Mouse (Mus musculus) right cerebral cortex, postnatal 36 days (tissue): ENCODE results near the gene Bscl2.
"Not testable (repeated sequence)": the region's sequence is repeated elsewhere in the genome, so short reads cannot be mapped to it uniquely, and the experiment has no call there.

ENCODE experiments used
- DNase-seq, 2 experiments: peaks; one replicate each; pipeline ENCODE4 v3.0.0; 2022; ENCODE audit warnings: low spot score in 2 of 2, mixed read lengths in 1 of 2

Gene Bscl2

GRCm38 (mm10) chr19:8830664-8831063 is 6.6 kb upstream of the Bscl2 start:
- no peak for DNase-seq

GRCm38 (mm10) chr19:8831262-8831661 is 6.0 kb upstream of the Bscl2 start:
- no peak for DNase-seq

- no peak for DNase-seq
These were observed 4.3 kb upstream of the Bscl2 start for GRCm38 (mm10) chr19:8832971-8833370.

DNA sequence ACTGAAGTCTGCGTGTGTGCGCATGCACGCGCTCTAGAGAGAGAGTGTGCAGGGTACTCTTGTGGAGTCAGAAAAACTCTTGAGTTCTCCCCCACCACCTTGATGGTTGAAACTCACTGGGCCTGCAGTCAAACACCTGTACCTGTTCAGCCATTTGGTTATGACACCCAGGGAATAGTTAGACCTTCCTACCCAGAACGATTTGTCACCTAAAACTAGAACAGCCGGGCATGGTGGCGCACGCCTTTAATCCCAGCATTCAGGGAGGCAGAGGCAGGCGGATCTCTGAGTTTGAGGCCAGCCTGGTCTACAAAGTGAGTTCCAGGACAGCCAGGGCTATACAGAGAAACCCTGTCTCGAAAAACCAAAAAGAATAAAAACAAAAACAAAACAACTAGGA is 940 bp upstream of the Bscl2 start:
- not testable (repeated sequence) for DNase-seq

DNA sequence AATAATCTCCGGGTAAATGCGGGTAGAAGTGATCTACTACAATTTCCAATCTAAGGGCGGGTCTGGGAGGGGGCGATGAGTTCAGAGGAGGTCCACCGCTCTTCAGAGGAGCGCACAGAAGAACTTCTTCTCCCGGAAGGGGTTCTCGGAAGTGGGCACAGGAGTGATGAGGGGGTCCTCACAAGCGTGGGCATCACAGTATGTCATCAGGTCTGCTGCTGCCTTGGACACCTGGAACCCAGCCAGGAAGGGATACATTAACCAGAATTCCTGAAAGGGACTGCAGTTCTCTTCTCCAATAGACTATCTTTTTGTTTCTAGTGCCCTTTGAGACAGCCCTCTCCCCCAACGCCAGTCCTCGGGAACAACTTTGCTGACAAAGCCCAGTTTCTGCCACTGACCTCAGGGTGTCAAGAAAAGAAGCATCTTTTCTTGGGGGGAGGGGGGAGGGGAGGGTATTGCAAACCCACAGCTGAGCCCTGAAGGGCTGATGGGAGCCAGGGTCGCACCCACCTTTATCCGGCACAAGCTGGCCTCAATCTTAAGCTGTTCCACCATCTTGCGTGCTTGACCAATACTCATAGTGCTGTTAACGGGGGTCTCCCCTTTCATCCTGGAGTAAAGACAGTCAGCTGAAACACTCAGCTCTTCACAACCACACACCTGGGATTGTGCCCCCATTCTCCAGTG is 919 bp downstream of the Bscl2 start:
- no peak for DNase-seq

- DNase-seq, result peak; percentile 84 to 90
These were observed 2.0 kb downstream of the Bscl2 start, which contains the start of gene Gng3 for GRCm38 (mm10) chr19:8839103-8839907. TSS of gene Gng3 (minus strand) at chr19:8839194.

DNA sequence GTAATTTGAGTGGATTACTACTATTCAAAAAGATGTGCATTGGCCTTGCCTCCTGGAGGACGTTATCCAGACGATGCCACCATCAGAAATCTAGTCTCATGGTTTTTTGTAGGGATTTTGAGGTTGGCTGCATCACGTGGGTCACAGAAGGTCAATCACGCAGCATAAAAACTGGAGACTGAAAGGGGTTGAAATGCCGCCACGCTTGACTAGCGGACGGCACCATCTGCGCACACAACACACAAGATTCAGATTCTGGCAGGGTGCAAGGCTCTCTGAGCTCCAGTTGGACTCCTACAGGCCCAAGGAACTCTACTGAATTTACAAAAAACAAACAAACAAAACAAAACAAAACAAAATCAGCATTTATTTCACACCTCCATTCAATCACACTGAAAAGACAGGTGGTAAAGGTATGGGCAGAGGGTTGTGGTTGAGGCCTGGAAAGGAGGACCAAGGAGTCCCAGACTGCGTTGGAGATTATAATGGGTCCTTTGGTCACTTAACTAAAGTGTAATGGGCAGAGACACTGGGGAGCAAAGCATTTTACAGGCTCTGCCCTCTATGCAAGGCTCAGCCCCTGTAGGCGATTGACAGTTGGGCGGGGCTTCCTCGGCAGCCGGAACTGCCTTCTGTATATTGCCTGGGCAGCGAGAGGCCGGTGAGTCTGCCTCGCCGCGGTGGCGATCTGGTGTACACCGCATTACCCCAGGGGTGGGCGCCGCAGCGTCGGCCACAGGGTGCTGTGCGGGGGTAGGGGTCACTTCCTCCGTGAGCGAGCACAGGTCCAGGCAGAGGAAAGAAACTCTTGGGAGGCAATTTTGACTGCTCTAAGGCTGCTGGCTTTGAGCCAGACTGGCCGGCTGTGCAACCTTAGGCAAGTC is 2.9 kb downstream of the Bscl2 start:
- DNase-seq, result peak; percentile 73 to 77

GRCm38 (mm10) chr19:8841012-8841411 is 3.7 kb downstream of the Bscl2 start:
- no peak for DNase-seq

GRCm38 (mm10) chr19:8842961-8843360 is 5.7 kb downstream of the Bscl2 start:
- no peak for DNase-seq

- peak; percentile 49 to 50 for DNase-seq
These were observed 7.3 kb downstream of the Bscl2 start for GRCm38 (mm10) chr19:8844371-8845129.

- no peak for DNase-seq
These were observed 11.1 kb downstream of the Bscl2 start for GRCm38 (mm10) chr19:8848356-8848755.

DNA sequence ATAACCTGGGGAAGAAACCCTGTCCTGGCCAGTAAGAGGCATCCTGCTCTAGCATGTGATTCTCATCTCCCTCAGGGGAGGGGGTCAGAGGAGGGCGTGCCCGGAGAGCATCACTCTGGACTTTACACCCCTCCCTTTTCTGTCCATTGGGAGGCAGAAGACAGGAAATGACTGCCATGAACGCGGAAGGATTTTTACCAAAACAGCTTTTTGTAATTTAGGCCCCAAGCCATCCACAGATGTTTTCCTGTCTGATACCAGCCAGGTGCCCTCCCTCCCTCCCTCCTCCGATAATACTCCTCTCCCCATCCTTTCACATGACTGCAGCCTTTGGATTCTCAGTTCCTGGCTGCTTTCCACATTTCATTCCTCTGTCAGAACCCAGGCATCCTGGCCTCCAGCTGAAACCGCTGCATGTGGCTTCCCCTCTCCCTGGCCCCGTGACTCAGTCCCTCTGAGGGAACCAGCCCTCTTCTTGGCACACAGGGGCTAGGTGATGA is 13.2 kb downstream of the Bscl2 start, which contains the start of gene Lrrn4cl:
TSS of gene Lrrn4cl (plus strand) at position 367 of the 500 bp plus-strand sequence.
- DNase-seq, result no peak

DNA sequence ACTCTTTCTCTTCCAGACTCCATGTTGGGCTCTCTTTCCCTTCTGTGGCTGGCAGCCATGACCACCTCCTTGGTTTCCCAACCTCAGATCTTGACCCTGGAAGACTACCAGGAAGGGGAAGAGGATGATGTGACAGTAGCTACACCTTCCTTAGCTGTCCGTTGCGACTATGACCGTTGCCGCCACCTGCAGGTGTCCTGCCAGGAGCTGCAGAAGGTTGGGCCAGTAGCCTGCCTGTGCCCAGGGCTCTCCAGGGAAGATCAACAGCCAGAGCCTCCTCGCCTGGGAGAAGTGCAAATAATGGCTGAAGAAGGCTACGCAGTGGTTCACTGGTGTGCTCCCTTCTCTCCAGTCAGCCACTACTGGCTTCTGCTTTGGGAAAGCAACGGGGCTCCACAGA is 14.4 kb downstream of the Bscl2 start:
- no peak for DNase-seq

DNA sequence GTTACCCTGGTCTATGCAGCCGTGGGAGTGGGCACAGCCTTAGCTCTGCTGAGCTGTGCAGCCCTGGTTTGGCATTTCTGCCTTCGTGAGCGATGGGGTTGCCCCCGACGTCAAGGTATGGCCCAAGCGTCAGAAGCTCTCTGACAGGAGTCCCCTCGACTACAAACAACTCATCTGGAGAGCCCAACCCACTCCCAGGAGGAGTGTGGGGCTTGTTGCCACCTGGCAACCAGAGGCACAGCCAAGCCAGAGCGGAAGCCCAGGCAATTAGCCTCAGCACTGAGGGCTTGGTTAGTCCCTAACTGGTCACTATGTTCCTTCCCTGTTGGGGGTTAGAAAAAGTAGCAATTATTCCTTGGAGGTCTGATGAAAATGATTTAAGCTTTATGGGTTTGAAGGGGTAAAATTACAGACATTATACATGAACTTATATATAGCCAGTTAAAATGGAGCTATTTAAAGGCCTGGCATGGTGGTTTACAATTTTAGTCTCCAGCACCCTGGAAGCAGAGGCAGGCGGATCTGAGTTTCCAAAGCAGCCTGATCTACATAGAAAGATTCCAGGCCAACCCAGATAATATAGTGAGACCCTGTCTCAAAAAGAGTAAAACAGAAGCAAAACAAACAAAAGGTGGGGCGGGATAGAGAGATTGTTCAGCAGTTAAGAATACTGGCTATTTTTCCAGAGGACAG is 15.1 kb downstream of the Bscl2 start:
- DNase-seq, result no peak

- DNase-seq, result no peak
These were observed 15.8 kb downstream of the Bscl2 start for GRCm38 (mm10) chr19:8853117-8853516.

DNA sequence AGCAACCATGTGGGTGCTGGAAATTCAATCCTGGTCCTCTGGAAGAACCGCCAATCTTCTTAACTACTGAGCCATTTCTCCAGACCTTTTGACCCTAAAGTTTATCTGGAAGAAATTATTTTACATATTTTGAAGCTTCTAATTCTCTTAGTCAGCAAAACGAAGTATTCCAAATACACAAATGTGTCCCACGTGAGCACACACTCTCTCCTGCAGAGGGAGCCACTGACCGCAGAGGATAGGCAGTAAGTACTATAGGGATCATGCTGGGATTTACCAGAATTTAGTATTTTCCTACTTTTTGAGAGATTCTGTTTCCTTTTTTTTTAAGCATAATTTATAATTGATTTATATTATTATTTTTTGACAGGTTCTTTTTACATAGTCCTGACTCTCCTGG is 20.4 kb downstream of the Bscl2 start:
- no peak for DNase-seq

- DNase-seq, result no peak
These were observed 21.8 kb downstream of the Bscl2 start for GRCm38 (mm10) chr19:8859018-8859417.

DNA sequence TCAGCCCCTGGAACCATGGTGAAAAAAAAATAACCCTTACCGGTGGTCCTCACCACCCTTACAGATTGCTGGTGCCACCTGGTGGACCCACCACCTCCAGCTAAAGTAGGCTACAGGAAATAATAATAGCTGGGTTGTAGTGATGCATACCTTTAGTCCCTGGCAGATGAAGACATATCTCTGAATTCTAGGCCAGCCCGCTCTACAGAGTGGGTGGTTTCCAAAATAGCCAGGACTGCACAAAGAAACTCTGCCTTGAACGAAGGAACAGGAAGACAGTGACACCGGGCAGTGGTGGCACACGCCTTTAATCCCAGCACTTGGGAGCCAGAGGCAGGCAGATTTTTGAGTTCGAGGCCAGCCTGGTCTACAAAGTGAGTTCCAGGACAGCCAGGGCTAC is 27.0 kb downstream of the Bscl2 start:
- peak in 1 of 2 experiments; percentile 41 for DNase-seq

DNA sequence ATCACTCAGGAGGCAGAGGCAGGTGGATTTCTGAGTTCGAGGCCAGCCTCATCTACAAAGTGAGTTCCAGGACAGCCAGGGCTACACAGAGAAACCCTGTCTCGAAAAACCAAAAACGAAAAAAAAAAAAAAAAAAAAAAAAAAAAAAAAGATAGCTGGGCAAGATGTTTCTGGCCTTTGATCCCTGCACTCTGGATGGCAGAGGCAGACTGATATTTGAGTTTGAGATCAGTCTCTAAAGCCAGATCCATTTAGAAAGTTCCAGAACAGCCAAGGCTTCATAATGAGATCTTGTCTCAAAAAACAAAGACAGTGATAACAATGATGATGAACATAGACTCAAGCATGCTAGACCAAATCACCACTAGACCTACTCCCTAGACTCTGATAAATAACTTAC is 33.1 kb downstream of the Bscl2 start:
- not testable (repeated sequence) for DNase-seq

- no peak for DNase-seq
These were observed 33.6 kb downstream of the Bscl2 start for GRCm38 (mm10) chr19:8870838-8871237.
